Mouse (Mus musculus): ENCODE measurements around the gene Mb.

GRCm38 (mm10) chr15:77054611-77055175 is 4.2 kb upstream of the Mb start:
- TF ChIP-seq CTCF (IDR thresholded peaks at IDR 0.05; ENCODE audit: borderline replicate concordance, insufficient read depth, low read depth, low read length) (no peak), POLR2A (IDR thresholded peaks at IDR 0.05; ENCODE audit: borderline replicate concordance, insufficient read depth, low read length) (no peak)
